Mouse (Mus musculus): Measurements from ENCODE around the gene 4921504E06Rik.

GRCm38 (mm10) chr2:19449308-19449707 lies 104.4 kb downstream of the 4921504E06Rik start:
- TF ChIP-seq POLR2A (IDR thresholded peaks at IDR 0.05; ENCODE audit: borderline replicate concordance, extremely low read depth, insufficient read depth, insufficient read length, poor library complexity, severe bottlenecking), result no peak
- TF ChIP-seq CTCF (IDR thresholded peaks at IDR 0.05; ENCODE audit: borderline replicate concordance, extremely low read depth, insufficient read depth, insufficient read length), result no peak
